Mouse (Mus musculus) gastrocnemius, adult 2 months (tissue): ENCODE data around the gene Prdx1. TPM values are rescaled to one million over a fixed set of nuclear protein-coding genes. Genes with fewer than 3 reads are reported as not detected.
A peak's percentile ranks its signal among the peaks of the same experiment; 100 is the strongest.

Experiments used
- DNase-seq: peaks from one replicate; pipeline ENCODE4 v3.0.0; 2022
- H3K27ac ChIP-seq: fragments of 200-600 bp; 2 replicates; pipeline ENCODE4 v1.8.1; 2022; ENCODE audit warnings: mild to moderate bottlenecking
- H3K4me3 ChIP-seq: fragments of 200-600 bp; 2 replicates; pipeline ENCODE4 v1.8.1; 2022; ENCODE audit warnings: mild to moderate bottlenecking, moderate library complexity
- CTCF ChIP-seq: fragments of 200-600 bp; IDR thresholded peaks from 2 replicates; pipeline ENCODE4 v1.8.1; 2022; ENCODE audit warnings: antibody characterized with exemption, mild to moderate bottlenecking, moderate library complexity
- intact Hi-C: fragments of 180-260 bp; cut with DNase I; formaldehyde crosslinking; loops from one replicate; pipeline ENCODE4 v1.15.1; 2025
- total RNA-seq, 2 experiments: library from RNA; stranded (reverse); gene quantifications; 2 replicates each; pipeline ENCODE4 v1.2.3; 2021

Gene Prdx1
- total RNA-seq, 2 experiments from 2014 or later, result 260 to 273 TPM

- no peak for TF ChIP-seq CTCF
- Histone ChIP-seq H3K27ac (peak overlapping the region; percentile 96), H3K4me3 (peak overlapping the region; percentile 91)
- no peak for DNase-seq
- intact Hi-C loops, result loop anchor here (2.0 kb wide), 1 partner anchor 34 kb away; the partner anchor contains the start of gene Akr1a1
Observed at GRCm38 (mm10) chr4:116684665-116685064, 679 bp upstream of the Prdx1 start.

DNA sequence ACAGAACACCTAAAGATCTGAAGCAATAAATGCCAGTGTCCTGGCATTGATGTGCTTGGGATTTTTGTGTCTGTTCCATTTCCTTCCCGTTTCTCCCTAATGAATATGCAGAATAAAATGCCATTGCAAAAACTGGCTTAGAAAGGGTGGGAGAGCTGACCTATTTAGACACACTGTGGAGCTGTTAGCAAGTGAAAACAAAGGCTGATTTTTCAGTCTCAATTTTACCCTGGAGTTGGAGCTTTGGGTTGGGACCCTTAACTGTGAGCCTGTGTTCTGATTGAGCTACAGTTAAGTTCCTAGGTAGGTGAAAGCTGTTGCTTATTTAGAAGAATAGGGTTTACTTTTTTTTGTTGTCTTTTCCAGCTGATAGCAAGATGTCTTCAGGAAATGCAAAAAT, 1.7 kb downstream of the Prdx1 start:
- peak overlapping the region; percentile 29; the same call in 1 of the 2 replicates for H3K27ac ChIP-seq
- intact Hi-C loops, result no loop called here

DNA sequence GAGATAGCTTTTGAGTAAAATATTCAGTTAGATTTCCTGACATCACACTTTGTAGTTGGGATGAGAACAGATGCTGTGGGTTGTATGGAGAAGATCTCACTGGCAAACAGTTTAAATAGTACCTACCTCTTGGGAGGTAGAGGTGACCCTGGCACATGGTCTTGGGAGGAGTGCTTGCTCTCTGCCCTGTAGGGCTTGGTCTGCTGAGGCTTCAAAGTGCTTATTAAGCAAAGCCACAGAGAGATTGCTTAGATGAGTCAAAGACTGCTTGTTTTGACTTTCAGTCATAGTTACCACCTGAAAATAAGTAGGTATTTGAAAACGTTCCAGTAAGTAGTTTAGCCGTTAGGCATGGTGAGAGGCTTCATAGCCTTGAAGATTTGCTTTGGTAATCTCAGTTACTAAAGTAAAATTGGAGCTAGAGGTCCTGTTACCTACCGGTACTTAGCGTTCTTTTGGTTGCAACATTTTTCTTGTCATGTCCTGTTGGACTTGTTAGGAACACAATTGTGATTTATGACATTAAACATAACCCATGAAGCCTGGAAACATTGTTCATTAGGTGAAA, 4.0 kb downstream of the Prdx1 start:
- peak overlapping the region; percentile 12; the same call in 1 of the 2 replicates for H3K27ac ChIP-seq
- H3K4me3 ChIP-seq, result peak overlapping the region; percentile 26
- DNase-seq, result no peak
- TF ChIP-seq CTCF, result no peak
- intact Hi-C loops, result no loop called here

More for the DNA sequence above, 1.7 kb downstream of the Prdx1 start:
- peak overlapping the region; percentile 91 for H3K4me3 ChIP-seq
- no peak for TF ChIP-seq CTCF
- no peak for DNase-seq

GRCm38 (mm10) chr4:116692146-116692545, 6.8 kb downstream of the Prdx1 start:
- H3K4me3 ChIP-seq, result no peak overlapping the region
- DNase-seq, result no peak
- intact Hi-C loops, result no loop called here

GRCm38 (mm10) chr4:116693785-116694184, 8.4 kb downstream of the Prdx1 start:
- DNase-seq, result no peak
- intact Hi-C loops, result no loop called here
- no peak overlapping the region for H3K4me3 ChIP-seq
- no peak for TF ChIP-seq CTCF
- no peak overlapping the region for H3K27ac ChIP-seq

More at GRCm38 (mm10) chr4:116692146-116692545, 6.8 kb downstream of the Prdx1 start:
- H3K27ac ChIP-seq, result no peak overlapping the region
- TF ChIP-seq CTCF, result no peak

GRCm38 (mm10) chr4:116698693-116699342, 13.5 kb downstream of the Prdx1 start:
- intact Hi-C loops, result no loop called here
- no peak overlapping the region for H3K4me3 ChIP-seq
- no peak for TF ChIP-seq CTCF
- H3K27ac ChIP-seq, result no peak overlapping the region
- no peak for DNase-seq

- no peak for DNase-seq
- Histone ChIP-seq H3K27ac (no peak overlapping the region), H3K4me3 (no peak overlapping the region)
- no peak for TF ChIP-seq CTCF
- intact Hi-C loops, result no loop called here
Observed at GRCm38 (mm10) chr4:116700964-116701363, 15.6 kb downstream of the Prdx1 start.

DNA sequence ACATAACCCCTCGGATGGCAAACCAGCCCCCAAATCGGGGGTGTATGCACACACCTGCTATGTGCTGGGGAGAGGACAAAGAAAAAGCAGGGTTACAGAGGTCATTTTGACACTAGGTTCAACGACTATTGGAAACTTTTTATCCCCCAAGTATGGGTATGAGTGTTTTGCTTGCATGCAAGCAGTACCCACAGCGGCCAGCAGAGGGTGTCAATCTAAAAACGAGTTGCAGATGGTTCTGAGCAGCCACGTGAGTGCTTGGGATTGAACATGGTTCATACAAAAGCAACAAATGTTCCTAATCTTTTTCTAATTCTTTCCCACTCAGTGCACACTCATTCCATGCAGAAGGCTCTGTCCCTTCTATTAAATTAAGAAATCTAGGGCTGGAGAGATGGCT, 18.5 kb downstream of the Prdx1 start:
- Histone ChIP-seq H3K4me3 (no peak overlapping the region), H3K27ac (no peak overlapping the region)
- intact Hi-C loops, result no loop called here
- peak; percentile 91 for TF ChIP-seq CTCF
- peak; percentile 76 for DNase-seq

GRCm38 (mm10) chr4:116707666-116708065, 22.3 kb downstream of the Prdx1 start:
- DNase-seq, result no peak
- no peak for TF ChIP-seq CTCF
- Histone ChIP-seq H3K27ac (peak overlapping the region; percentile 93), H3K4me3 (peak overlapping the region; percentile 83)
- intact Hi-C loops, result no loop called here

GRCm38 (mm10) chr4:116708201-116708764, 22.9 kb downstream of the Prdx1 start, which contains the start of the genes Mmachc and Ccdc163:
TSS of gene Mmachc (minus strand) at chr4:116708406.
TSS of gene Ccdc163 (plus strand) at chr4:116708509.
- intact Hi-C loops, result no loop called here
- Histone ChIP-seq H3K27ac (peak within 1 kb of the TSS; percentile 93), H3K4me3 (peak within 1 kb of the TSS; percentile 83)
- peak; percentile 92 for DNase-seq
- TF ChIP-seq CTCF, result peak; percentile 11; the same call in 1 of the 2 replicates

- no peak for DNase-seq
- Histone ChIP-seq H3K4me3 (peak overlapping the region; percentile 83), H3K27ac (peak overlapping the region; percentile 76)
- intact Hi-C loops, result no loop called here
- TF ChIP-seq CTCF, result no peak
Observed at GRCm38 (mm10) chr4:116708791-116709390, 23.5 kb downstream of the Prdx1 start.

- Histone ChIP-seq H3K4me3 (no peak overlapping the region), H3K27ac (no peak overlapping the region)
- DNase-seq, result no peak
- TF ChIP-seq CTCF, result no peak
- intact Hi-C loops, result loop anchor here (10.0 kb wide), 1 partner anchor 435 kb away; no protein-coding TSS in a partner anchor
Observed at GRCm38 (mm10) chr4:116710154-116710553, 24.8 kb downstream of the Prdx1 start.

- DNase-seq, result no peak
- H3K4me3 ChIP-seq, result no peak overlapping the region
- H3K27ac ChIP-seq, result no peak overlapping the region
- no peak for TF ChIP-seq CTCF
- intact Hi-C loops, result loop anchor here (10.0 kb wide), 1 partner anchor 432 kb away; no protein-coding TSS in a partner anchor
Observed at GRCm38 (mm10) chr4:116712536-116712935, 27.2 kb downstream of the Prdx1 start.
